Mouse (Mus musculus) kidney, embryonic 14.5 days (tissue): ENCODE results near the gene Vrk1. TPM values are rescaled to one million over a fixed set of nuclear protein-coding genes. Genes with fewer than 3 reads are reported as not detected.

Source experiments
- ATAC-seq: fragments of 200-750 bp; cut with Nextera tagmentation; 2 replicates; pipeline ENCODE4 v1.8.0; 2017; ENCODE audit warnings: moderate number of reproducible peaks, mild to moderate bottlenecking, moderate TSS enrichment, moderate library complexity; ENCODE audit not compliant: low FRiP score, low TSS enrichment
- H3K27ac ChIP-seq: fragments of 300-500 bp; sonication (generic); 2 replicates; pipeline ENCODE4 v1.5.1; 2014; ENCODE audit warnings: low read depth, mild to moderate bottlenecking, low read length, moderate library complexity, mixed read lengths
- H3K27me3 ChIP-seq: fragments of 300-500 bp; sonication (generic); 2 replicates; pipeline ENCODE4 v1.6.1; 2014; ENCODE audit warnings: mild to moderate bottlenecking, low read length; ENCODE audit not compliant: control insufficient read depth, insufficient read depth
- H3K36me3 ChIP-seq: fragments of 300-500 bp; sonication (generic); 2 replicates; pipeline ENCODE4 v1.6.1; 2014; ENCODE audit warnings: low read length, mixed read lengths; ENCODE audit not compliant: control insufficient read depth, insufficient read depth
- H3K4me1 ChIP-seq: fragments of 300-500 bp; sonication (generic); 2 replicates; pipeline ENCODE4 v1.6.1; 2014; ENCODE audit warnings: low read length, mixed read lengths; ENCODE audit not compliant: control insufficient read depth, insufficient read depth
- H3K4me2 ChIP-seq: fragments of 300-500 bp; sonication (generic); replicated peaks from 2 replicates; pipeline ENCODE4 v1.6.1; 2014; ENCODE audit warnings: low read depth, mild to moderate bottlenecking, low read length
- H3K4me3 ChIP-seq: fragments of 300-500 bp; sonication (generic); 2 replicates; pipeline ENCODE4 v1.5.1; 2014; ENCODE audit warnings: mild to moderate bottlenecking, low read length
- H3K9ac ChIP-seq: fragments of 300-500 bp; sonication (generic); 2 replicates; pipeline ENCODE4 v1.6.1; 2014; ENCODE audit warnings: low read depth, mild to moderate bottlenecking, low read length, moderate library complexity
- H3K9me3 ChIP-seq: fragments of 300-500 bp; sonication (generic); 2 replicates; pipeline ENCODE4 v1.6.1; 2016; ENCODE audit warnings: low read length; ENCODE audit not compliant: control insufficient read depth
- WGBS: fragments of 180-500 bp; shearing (Covaris S2); extraction: QIAGEN DNeasy Blood & Tissue Kit; methylation state at CpG from one replicate; pipeline ENCODE4 v1.1.7; 2014; 5-methylcytosine and 5-hydroxymethylcytosine counted together
- polyA plus RNA-seq: library from polyadenylated mRNA; unstranded; fragments of >200 nt; fragmentation: Nextera tagmentation; extraction: Ambion mirVana; gene quantifications from 2 replicates; pipeline ENCODE4 v1.2.1, GENCODE M21; 2014

Gene Vrk1
- polyA plus RNA-seq, 1 experiment from 2014 or later = 84.8 TPM

GRCm38 (mm10) chr12:106029582-106029981, 19.6 kb downstream of the Vrk1 start:
- Histone ChIP-seq H3K36me3 (0 out of 2 replicates have a peak, but pooled peaks cover 4% of the 10 kb centered on the region), H3K9ac (no peak overlapping the region), H3K4me2 (no peak overlapping the region), H3K9me3 (no peaks in the 10 kb centered on the region; the same call in 1 of the 2 replicates), H3K27me3 (no peaks in the 10 kb centered on the region), H3K27ac (no peak overlapping the region), H3K4me3 (no peak overlapping the region), H3K4me1 (no peaks in the 10 kb centered on the region)
- ATAC-seq = no peak
- 87% methylated on average over 2 of the region's 2 CpGs for WGBS

- WGBS = 80% methylated on average over 7 of the region's 7 CpGs
Observed at GRCm38 (mm10) chr12:106030146-106030745, 20.2 kb downstream of the Vrk1 start.

GRCm38 (mm10) chr12:106030796-106031195, 20.8 kb downstream of the Vrk1 start:
- Histone ChIP-seq H3K4me2 (no peak overlapping the region), H3K27ac (no peak overlapping the region), H3K4me3 (no peak overlapping the region), H3K27me3 (no peaks in the 10 kb centered on the region), H3K36me3 (no peaks in the 10 kb centered on the region), H3K9ac (no peak overlapping the region), H3K9me3 (no peaks in the 10 kb centered on the region; the same call in 1 of the 2 replicates), H3K4me1 (no peaks in the 10 kb centered on the region)
- ATAC-seq = no peak
- WGBS = 78% methylated on average over 7 of the region's 7 CpGs

More at GRCm38 (mm10) chr12:106030146-106030745, 20.2 kb downstream of the Vrk1 start:
- H3K9ac ChIP-seq = no peak overlapping the region
- H3K4me1 ChIP-seq = no peaks in the 10 kb centered on the region
- no peak for ATAC-seq
- H3K9me3 ChIP-seq = no peaks in the 10 kb centered on the region; the same call in 1 of the 2 replicates
- 0 out of 2 replicates have a peak, but pooled peaks cover 4% of the 10 kb centered on the region for H3K36me3 ChIP-seq
- no peak overlapping the region for H3K4me3 ChIP-seq
- no peak overlapping the region for H3K4me2 ChIP-seq
- H3K27me3 ChIP-seq = no peaks in the 10 kb centered on the region
- no peak overlapping the region for H3K27ac ChIP-seq

GRCm38 (mm10) chr12:106031916-106032315, 21.9 kb downstream of the Vrk1 start:
- no peak overlapping the region for H3K4me3 ChIP-seq
- ATAC-seq = no peak
- WGBS = 87% methylated on average over 9 of the region's 9 CpGs
- no peaks in the 10 kb centered on the region for H3K27me3 ChIP-seq
- no peak overlapping the region for H3K27ac ChIP-seq
- H3K4me2 ChIP-seq = no peak overlapping the region
- H3K9ac ChIP-seq = no peak overlapping the region
- no peaks in the 10 kb centered on the region for H3K4me1 ChIP-seq
- no peaks in the 10 kb centered on the region for H3K36me3 ChIP-seq
- H3K9me3 ChIP-seq = no peaks in the 10 kb centered on the region; the same call in 1 of the 2 replicates

GRCm38 (mm10) chr12:106032361-106032760, 22.3 kb downstream of the Vrk1 start:
- no peak overlapping the region for H3K4me3 ChIP-seq
- no peaks in the 10 kb centered on the region; the same call in 1 of the 2 replicates for H3K9me3 ChIP-seq
- no peaks in the 10 kb centered on the region; the same call in 1 of the 2 replicates for H3K36me3 ChIP-seq
- no peak for ATAC-seq
- H3K27me3 ChIP-seq = no peaks in the 10 kb centered on the region
- no peak overlapping the region for H3K27ac ChIP-seq
- WGBS = 91% methylated on average over 12 of the region's 12 CpGs
- H3K9ac ChIP-seq = no peak overlapping the region
- no peak overlapping the region for H3K4me2 ChIP-seq
- H3K4me1 ChIP-seq = no peaks in the 10 kb centered on the region

- Histone ChIP-seq H3K4me1 (no peaks in the 10 kb centered on the region), H3K4me3 (no peak overlapping the region), H3K9ac (no peak overlapping the region), H3K27ac (no peak overlapping the region), H3K27me3 (no peaks in the 10 kb centered on the region), H3K9me3 (no peaks in the 10 kb centered on the region), H3K36me3 (no peaks in the 10 kb centered on the region; the same call in 1 of the 2 replicates), H3K4me2 (no peak overlapping the region)
- WGBS = 89% methylated on average over 7 of the region's 7 CpGs
- ATAC-seq = no peak
Observed at GRCm38 (mm10) chr12:106034267-106034666, 24.2 kb downstream of the Vrk1 start.

GRCm38 (mm10) chr12:106034761-106035160, 24.7 kb downstream of the Vrk1 start:
- Histone ChIP-seq H3K9me3 (no peaks in the 10 kb centered on the region), H3K9ac (no peak overlapping the region), H3K4me2 (no peak overlapping the region), H3K27me3 (no peaks in the 10 kb centered on the region), H3K4me1 (no peaks in the 10 kb centered on the region), H3K27ac (no peak overlapping the region), H3K36me3 (peaks cover 3% of the 10 kb centered on the region; the same call in 1 of the 2 replicates), H3K4me3 (no peak overlapping the region)
- ATAC-seq = no peak
- WGBS = 90% methylated on average over 9 of the region's 9 CpGs

- Histone ChIP-seq H3K4me3 (no peak overlapping the region), H3K4me2 (no peak overlapping the region), H3K9ac (no peak overlapping the region), H3K9me3 (no peaks in the 10 kb centered on the region), H3K27me3 (no peaks in the 10 kb centered on the region), H3K36me3 (peaks cover 30% of the 10 kb centered on the region), H3K4me1 (no peaks in the 10 kb centered on the region), H3K27ac (no peak overlapping the region)
- no peak for ATAC-seq
- 95% methylated on average over 7 of the region's 7 CpGs for WGBS
Observed at GRCm38 (mm10) chr12:106040259-106040658, 30.2 kb downstream of the Vrk1 start.

- no peaks in the 10 kb centered on the region for H3K27me3 ChIP-seq
- H3K36me3 ChIP-seq = peaks cover 27% of the 10 kb centered on the region
- 26% methylated on average over 9 of the region's 9 CpGs for WGBS
- no peak overlapping the region for H3K27ac ChIP-seq
- H3K4me1 ChIP-seq = no peaks in the 10 kb centered on the region
- no peak overlapping the region for H3K9ac ChIP-seq
- H3K9me3 ChIP-seq = no peaks in the 10 kb centered on the region
- ATAC-seq = no peak
- no peak overlapping the region for H3K4me3 ChIP-seq
- no peak overlapping the region for H3K4me2 ChIP-seq
Observed at GRCm38 (mm10) chr12:106046143-106046795, 36.2 kb downstream of the Vrk1 start.
